Mouse (Mus musculus): ENCODE results near the gene Wnt2b. TPM values are rescaled to one million over a fixed set of nuclear protein-coding genes. Genes with fewer than 3 reads are reported as not detected.

The Wnt2b gene
- polyA plus RNA-seq, 1 experiment = 0.25 TPM

DNA sequence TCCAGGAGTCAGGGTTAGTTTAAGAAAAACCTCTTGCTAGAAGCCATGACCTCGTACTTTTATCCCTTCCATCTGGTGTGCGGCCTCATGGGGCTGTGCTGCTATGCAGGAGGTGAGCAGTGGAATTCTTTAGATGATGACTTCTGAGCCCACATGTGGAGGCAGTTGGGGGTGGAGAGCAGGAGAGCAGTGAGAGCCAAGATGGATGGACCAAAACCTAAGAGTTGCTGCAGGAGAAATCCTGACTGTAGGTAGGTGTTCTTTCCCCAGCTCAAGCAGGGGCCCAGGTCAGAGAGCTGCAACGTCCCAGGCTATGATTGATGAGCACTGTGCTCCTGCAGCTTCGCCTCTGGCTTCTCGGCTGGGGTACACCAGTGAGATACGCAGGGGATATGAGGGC is 21.0 kb downstream of the Wnt2b start:
- H3K36me3 ChIP-seq (ENCODE audit: control insufficient read depth, insufficient read depth, low read length) = peaks cover 1% of the 10 kb centered on the region; the same call in 1 of the 2 replicates

DNA sequence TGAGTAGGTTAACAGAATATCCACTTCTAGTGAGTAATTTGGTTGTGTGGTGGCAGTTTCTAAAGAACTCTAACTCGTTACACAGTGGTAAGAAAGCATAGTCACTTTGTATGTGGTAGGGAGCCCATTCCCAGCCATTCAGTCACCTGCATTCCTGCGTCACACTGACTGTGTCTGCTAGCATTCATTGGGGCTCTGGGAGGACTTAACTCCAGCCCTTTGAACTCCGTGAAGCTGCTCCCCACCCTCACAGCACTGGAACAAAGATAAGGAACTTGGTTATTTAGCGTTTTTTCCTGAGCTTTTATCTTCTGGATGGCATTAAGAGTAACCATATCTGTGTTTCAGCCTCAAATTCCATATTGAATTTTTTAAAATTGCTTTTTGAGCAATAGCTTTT is 23.4 kb downstream of the Wnt2b start:
- H3K4me3 ChIP-seq (ENCODE audit: extremely low read depth, insufficient read depth, insufficient read length) = no peak overlapping the region
- WGBS = 84% methylated on average over 4 of the region's 4 CpGs
- H3K27me3 ChIP-seq (ENCODE audit: control insufficient read depth, insufficient read depth, low read length) = no peaks in the 10 kb centered on the region
- no peaks in the 10 kb centered on the region for H3K4me1 ChIP-seq (ENCODE audit: control insufficient read depth, insufficient read depth, insufficient read length)
- peaks cover 2% of the 10 kb centered on the region for H3K36me3 ChIP-seq (ENCODE audit: control insufficient read depth, insufficient read depth, low read length)
- no peak for TF ChIP-seq CTCF (IDR thresholded peaks at IDR 0.05; ENCODE audit: extremely low read depth, insufficient read depth, insufficient read length, insufficient replicate concordance)
- TF ChIP-seq POLR2A (IDR thresholded peaks at IDR 0.05; ENCODE audit: low read depth, low read length) = no peak
- H3K27ac ChIP-seq (ENCODE audit: insufficient read depth, low read length) = no peak overlapping the region
- no peak for DNase-seq (ENCODE audit: low read depth in 1 of 2, low spot score in 2 of 2)

More for the DNA sequence above, 21.0 kb downstream of the Wnt2b start:
- H3K4me1 ChIP-seq (ENCODE audit: control insufficient read depth, insufficient read depth, insufficient read length) = no peaks in the 10 kb centered on the region
- DNase-seq (ENCODE audit: low read depth in 1 of 2, low spot score in 2 of 2) = no peak
- H3K27me3 ChIP-seq (ENCODE audit: control insufficient read depth, insufficient read depth, low read length) = no peaks in the 10 kb centered on the region
- no peak for TF ChIP-seq POLR2A (IDR thresholded peaks at IDR 0.05; ENCODE audit: low read depth, low read length)
- TF ChIP-seq CTCF (IDR thresholded peaks at IDR 0.05; ENCODE audit: extremely low read depth, insufficient read depth, insufficient read length, insufficient replicate concordance) = no peak
- no peak overlapping the region for H3K4me3 ChIP-seq (ENCODE audit: extremely low read depth, insufficient read depth, insufficient read length)
- WGBS = 90% methylated on average over 6 of the region's 6 CpGs
- no peak overlapping the region for H3K27ac ChIP-seq (ENCODE audit: insufficient read depth, low read length)

DNA sequence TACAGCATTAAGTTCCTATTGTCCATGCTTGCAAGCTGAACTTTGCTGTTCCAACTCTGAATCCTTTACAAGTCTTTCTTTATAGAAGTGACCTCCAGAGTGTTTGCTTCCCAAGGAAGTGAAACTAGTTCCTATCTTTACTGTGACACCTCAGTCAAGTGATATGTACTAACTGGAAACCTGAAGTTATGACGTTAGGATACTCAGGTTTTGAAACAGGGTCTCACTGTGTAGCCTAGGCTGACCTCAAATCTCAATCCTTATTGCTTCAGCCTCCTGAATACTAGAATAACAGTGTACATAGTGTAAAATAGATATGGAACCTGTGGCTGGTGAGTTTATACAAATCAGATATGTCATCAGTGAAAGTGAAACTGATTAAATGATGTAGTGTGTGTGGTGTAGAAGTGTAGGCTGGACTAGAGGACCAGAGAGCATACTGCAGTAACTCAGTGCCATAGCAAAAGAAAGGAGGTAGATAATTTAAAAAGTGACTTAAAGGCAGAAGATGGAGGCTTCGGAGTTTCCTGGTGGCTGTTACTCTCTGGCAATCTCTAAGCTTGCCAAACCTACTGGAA is 23.9 kb downstream of the Wnt2b start:
- WGBS = 72% methylated on average over 2 of the region's 2 CpGs

DNA sequence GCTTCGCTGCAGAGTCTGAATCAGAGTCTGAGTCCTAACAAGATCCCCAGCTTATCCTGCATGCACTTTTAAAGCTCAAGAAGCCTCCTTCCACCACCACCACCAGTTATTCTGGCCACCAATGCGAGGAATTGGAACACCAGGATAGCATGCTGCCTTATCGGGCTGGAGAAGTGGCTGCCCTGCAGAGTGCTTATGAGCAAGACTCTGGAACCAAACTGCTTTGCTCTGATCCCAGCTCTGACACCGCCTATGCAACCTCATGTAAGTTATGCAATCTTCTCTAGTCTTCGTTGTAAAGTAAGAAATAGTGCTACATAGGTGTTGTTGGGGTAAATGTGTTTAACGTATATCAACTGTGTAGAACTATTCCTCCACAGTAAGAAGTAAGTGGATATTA is 32.3 kb downstream of the Wnt2b start:
- DNase-seq (ENCODE audit: low read depth in 1 of 2, low spot score in 2 of 2) = no peak
- peaks cover 5% of the 10 kb centered on the region for H3K36me3 ChIP-seq (ENCODE audit: control insufficient read depth, insufficient read depth, low read length)
- H3K27ac ChIP-seq (ENCODE audit: insufficient read depth, low read length) = no peak overlapping the region
- H3K4me3 ChIP-seq (ENCODE audit: extremely low read depth, insufficient read depth, insufficient read length) = no peak overlapping the region
- H3K4me1 ChIP-seq (ENCODE audit: control insufficient read depth, insufficient read depth, insufficient read length) = no peaks in the 10 kb centered on the region
- H3K27me3 ChIP-seq (ENCODE audit: control insufficient read depth, insufficient read depth, low read length) = no peaks in the 10 kb centered on the region
- 92% methylated on average over 6 of the region's 6 CpGs for WGBS
- TF ChIP-seq CTCF (IDR thresholded peaks at IDR 0.05; ENCODE audit: extremely low read depth, insufficient read depth, insufficient read length, insufficient replicate concordance) = no peak
- TF ChIP-seq POLR2A (IDR thresholded peaks at IDR 0.05; ENCODE audit: low read depth, low read length) = no peak

More for the DNA sequence above, 23.9 kb downstream of the Wnt2b start:
- Histone ChIP-seq H3K27me3 (ENCODE audit: control insufficient read depth, insufficient read depth, low read length) (no peaks in the 10 kb centered on the region), H3K4me3 (ENCODE audit: extremely low read depth, insufficient read depth, insufficient read length) (no peak overlapping the region), H3K36me3 (ENCODE audit: control insufficient read depth, insufficient read depth, low read length) (peaks cover 2% of the 10 kb centered on the region), H3K4me1 (ENCODE audit: control insufficient read depth, insufficient read depth, insufficient read length) (no peaks in the 10 kb centered on the region), H3K27ac (ENCODE audit: insufficient read depth, low read length) (no peak overlapping the region)
- no peak for DNase-seq (ENCODE audit: low read depth in 1 of 2, low spot score in 2 of 2)
- TF ChIP-seq POLR2A (IDR thresholded peaks at IDR 0.05; ENCODE audit: low read depth, low read length) = no peak
- no peak for TF ChIP-seq CTCF (IDR thresholded peaks at IDR 0.05; ENCODE audit: extremely low read depth, insufficient read depth, insufficient read length, insufficient replicate concordance)

DNA sequence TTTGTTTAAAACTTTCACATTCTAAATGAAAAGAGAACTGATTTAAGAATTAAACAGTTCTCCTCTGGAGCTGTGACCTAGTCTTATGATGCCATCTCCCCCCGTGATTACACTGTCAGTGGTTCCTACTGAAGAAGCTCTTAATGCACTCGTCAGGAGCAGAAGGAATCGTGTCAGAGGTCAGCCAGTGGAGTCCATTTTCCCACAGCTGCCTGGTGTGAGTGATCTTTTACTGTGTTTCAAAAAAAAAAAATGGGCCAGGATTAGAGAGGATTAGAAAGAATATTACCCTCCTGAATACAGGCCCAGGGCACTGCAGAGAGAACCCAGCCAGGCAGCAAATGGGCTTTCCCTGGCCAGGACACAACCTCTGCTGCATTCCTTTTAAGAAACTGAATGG is 46.7 kb downstream of the Wnt2b start:
- no peak for DNase-seq (ENCODE audit: low read depth in 1 of 2, low spot score in 2 of 2)
- Histone ChIP-seq H3K27ac (ENCODE audit: insufficient read depth, low read length) (no peak overlapping the region), H3K4me1 (ENCODE audit: control insufficient read depth, insufficient read depth, insufficient read length) (no peaks in the 10 kb centered on the region), H3K4me3 (ENCODE audit: extremely low read depth, insufficient read depth, insufficient read length) (no peak overlapping the region), H3K27me3 (ENCODE audit: control insufficient read depth, insufficient read depth, low read length) (no peaks in the 10 kb centered on the region), H3K36me3 (ENCODE audit: control insufficient read depth, insufficient read depth, low read length) (no peaks in the 10 kb centered on the region)
- TF ChIP-seq CTCF (IDR thresholded peaks at IDR 0.05; ENCODE audit: extremely low read depth, insufficient read depth, insufficient read length, insufficient replicate concordance) (no peak), POLR2A (IDR thresholded peaks at IDR 0.05; ENCODE audit: low read depth, low read length) (no peak)
- 88% methylated on average over 3 of the region's 3 CpGs for WGBS

DNA sequence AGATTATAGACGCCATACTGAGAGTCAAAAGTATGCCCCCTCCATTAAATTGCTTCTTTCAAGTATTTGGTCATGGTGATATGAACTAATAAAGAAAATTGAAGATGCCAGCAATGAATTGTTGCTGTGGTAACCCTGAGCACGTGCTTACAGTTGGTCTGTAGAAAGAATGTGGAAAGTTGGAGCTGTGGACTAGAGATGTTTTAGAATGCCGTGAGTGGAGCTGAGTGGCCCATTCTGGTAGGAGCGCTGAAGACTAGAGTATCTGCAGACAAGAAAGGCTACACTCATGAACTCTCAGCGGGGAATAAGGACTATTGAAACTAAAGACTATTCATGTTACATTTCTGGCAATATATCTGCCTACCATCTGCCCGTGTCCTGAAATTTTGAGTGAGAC is 52.5 kb downstream of the Wnt2b start:
- no peaks in the 10 kb centered on the region for H3K27me3 ChIP-seq (ENCODE audit: control insufficient read depth, insufficient read depth, low read length)

DNA sequence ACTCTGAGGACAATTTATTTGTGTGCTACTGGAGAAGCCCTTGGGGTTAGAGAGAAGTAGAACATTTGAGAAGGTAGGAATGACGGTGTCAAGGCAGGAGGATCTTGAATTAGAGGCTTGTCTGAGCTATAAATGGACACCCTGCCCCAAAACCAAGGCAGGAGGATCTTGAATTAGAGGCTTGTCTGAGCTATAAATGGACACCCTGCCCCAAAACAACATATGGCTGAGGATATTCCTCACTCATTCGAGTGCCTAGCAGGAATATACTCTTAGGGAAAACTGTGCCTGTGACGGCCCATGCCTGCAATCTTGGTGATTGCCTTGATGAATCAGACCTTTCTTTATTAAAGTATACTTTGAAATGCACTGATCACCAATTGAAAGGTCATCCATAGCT is 55.7 kb downstream of the Wnt2b start:
- Histone ChIP-seq H3K4me3 (ENCODE audit: extremely low read depth, insufficient read depth, insufficient read length) (no peak overlapping the region), H3K36me3 (ENCODE audit: control insufficient read depth, insufficient read depth, low read length) (no peaks in the 10 kb centered on the region), H3K27ac (ENCODE audit: insufficient read depth, low read length) (no peak overlapping the region), H3K4me1 (ENCODE audit: control insufficient read depth, insufficient read depth, insufficient read length) (no peaks in the 10 kb centered on the region), H3K27me3 (ENCODE audit: control insufficient read depth, insufficient read depth, low read length) (no peaks in the 10 kb centered on the region)
- no peak for DNase-seq (ENCODE audit: low read depth in 1 of 2, low spot score in 2 of 2)
- 94% methylated on average over 3 of the region's 3 CpGs for WGBS
- TF ChIP-seq CTCF (IDR thresholded peaks at IDR 0.05; ENCODE audit: extremely low read depth, insufficient read depth, insufficient read length, insufficient replicate concordance) (no peak), POLR2A (IDR thresholded peaks at IDR 0.05; ENCODE audit: low read depth, low read length) (no peak)

More for the DNA sequence above, 52.5 kb downstream of the Wnt2b start:
- Histone ChIP-seq H3K36me3 (ENCODE audit: control insufficient read depth, insufficient read depth, low read length) (no peaks in the 10 kb centered on the region), H3K4me1 (ENCODE audit: control insufficient read depth, insufficient read depth, insufficient read length) (no peaks in the 10 kb centered on the region), H3K4me3 (ENCODE audit: extremely low read depth, insufficient read depth, insufficient read length) (no peak overlapping the region), H3K27ac (ENCODE audit: insufficient read depth, low read length) (no peak overlapping the region)
- no peak for DNase-seq (ENCODE audit: low read depth in 1 of 2, low spot score in 2 of 2)
- TF ChIP-seq POLR2A (IDR thresholded peaks at IDR 0.05; ENCODE audit: low read depth, low read length) (no peak), CTCF (IDR thresholded peaks at IDR 0.05; ENCODE audit: extremely low read depth, insufficient read depth, insufficient read length, insufficient replicate concordance) (no peak)
- 94% methylated on average over 6 of the region's 6 CpGs for WGBS
